Mouse (Mus musculus) lung, postnatal 14 days (tissue): ENCODE data around the gene Prss54.
"Not testable (repeated sequence)": the region's sequence is repeated elsewhere in the genome, so short reads cannot be mapped to it uniquely, and the experiment has no call there.

Experiments
- DNase-seq: peaks from one replicate; pipeline ENCODE4 v3.0.0; 2021

Gene Prss54

DNA sequence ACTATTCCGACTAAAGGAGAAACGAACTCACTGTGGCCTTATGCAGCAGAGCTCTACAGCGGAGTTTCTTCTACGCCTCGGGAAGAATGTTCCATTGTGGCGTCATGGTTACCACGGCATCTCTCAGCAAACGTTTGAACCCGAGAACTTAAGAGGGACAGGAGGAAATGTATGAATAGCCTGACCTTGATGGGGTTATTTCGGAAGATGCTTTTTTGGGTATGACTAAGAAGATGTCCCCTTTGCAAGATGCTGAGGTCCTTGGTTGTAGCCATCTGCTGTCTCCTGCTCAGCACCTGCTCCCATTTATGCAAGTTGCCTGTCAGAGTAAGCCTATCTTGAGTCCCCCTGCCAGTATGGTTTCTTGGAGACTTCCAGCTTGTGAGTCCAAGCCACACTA lies at the start of gene Prss54:
TSS of gene Prss54 (minus strand) at position 101 of the 400 bp plus-strand sequence.
- no peak for DNase-seq

DNA sequence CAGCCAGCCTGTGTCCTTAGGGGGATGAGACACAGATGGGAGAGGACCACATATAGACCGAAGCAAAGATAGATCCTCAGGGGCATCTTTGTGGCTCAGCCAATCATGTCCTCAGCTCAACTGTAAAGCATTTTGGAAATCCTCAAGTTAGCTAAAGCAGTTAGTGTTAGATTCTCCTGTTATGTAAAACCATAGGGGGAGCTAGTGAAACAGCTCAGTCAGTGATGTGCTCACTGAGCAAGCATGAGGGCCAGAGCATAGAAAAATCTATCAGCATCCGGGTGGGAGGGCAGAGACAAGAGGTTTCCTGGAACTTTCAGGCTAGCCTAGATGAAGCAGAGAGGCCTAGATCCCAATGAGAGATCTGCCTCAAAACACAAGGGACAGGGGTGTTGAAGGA lies 48.7 kb upstream of the Prss54 start:
- DNase-seq = no peak

GRCm38 (mm10) chr8:95620046-95620445 lies 43.9 kb upstream of the Prss54 start:
- no peak for DNase-seq

DNA sequence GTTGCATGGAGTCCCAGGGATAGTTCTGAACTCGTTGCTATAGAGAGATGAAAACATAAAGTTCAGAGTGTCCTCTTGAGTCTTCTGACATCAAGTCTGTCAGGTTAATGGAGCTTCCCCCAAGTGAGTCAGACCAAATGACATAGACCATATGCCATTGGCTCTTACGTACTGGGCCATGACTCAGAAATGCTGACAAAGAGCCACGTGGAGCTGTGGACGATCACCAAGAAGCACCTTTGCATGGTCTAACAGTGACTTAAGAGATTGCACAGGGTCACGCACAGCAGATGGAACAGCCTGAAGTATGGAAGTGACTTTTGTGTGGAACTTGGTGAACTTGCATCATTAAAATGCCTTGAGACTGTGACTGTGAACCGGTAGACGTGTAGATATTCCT lies 40.2 kb upstream of the Prss54 start:
- DNase-seq = no peak

DNA sequence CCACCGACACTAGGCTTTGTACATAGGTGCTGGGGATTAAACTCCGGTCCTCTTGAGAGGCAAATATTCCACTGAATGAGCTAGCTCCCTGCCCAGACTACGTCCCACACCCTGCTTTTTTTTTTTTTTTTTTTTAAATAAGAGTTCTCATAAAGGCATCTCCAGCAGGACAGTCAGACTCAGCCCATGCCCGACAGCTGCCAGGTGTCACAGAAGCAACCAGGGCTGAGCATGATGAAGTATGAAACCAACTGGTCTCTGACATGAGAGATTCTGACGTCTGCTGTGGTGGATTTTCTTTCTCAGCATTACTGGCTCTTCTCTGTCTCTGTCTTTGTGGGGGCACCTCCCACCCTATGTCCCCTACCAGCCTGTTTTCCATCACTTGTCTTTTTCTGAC lies 35.6 kb upstream of the Prss54 start:
- no peak for DNase-seq

DNA sequence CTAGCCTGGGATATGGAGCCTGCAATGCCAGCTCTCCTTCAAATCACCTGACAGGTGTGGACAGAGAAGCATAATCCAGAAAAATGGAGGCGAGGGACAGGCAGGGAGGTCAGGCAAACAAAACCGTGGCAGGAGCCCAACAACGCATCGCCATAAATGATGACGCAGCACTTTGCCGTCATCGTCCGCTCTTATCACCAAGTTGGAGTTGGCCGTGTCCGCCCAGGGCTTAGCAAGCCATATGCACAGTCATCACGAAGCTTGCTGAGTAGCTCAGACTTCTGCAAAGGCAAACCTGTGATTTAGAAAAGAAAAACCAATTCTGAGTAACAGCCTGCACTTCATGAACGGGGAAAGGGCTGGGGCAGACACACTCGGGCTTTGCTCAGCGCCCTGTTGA lies 34.6 kb upstream of the Prss54 start:
- DNase-seq = no peak

- DNase-seq = no peak
Measured at GRCm38 (mm10) chr8:95609406-95609805, 33.3 kb upstream of the Prss54 start.

DNA sequence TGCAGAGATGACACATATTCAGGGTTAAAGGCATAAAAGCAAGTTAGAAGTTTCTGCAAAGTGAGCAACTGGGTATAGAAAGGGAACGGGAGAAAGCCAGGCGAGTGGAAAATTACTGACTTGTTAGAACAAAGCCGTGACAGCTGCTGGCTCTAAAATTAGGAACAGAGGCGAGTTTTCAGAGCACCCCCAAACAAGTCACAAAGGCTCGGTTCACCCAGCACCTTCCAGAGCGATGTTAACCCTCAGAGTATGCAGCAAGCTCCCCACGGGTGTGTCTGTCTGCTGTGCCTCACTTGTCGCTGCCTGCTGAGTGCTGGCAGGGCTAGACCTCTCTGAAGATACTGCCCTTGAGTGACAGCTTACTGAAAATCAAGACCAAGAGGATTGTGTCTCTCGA lies 31.1 kb upstream of the Prss54 start:
- DNase-seq = no peak

- DNase-seq = not testable (repeated sequence)
Measured at GRCm38 (mm10) chr8:95606509-95606908, 30.4 kb upstream of the Prss54 start.

DNA sequence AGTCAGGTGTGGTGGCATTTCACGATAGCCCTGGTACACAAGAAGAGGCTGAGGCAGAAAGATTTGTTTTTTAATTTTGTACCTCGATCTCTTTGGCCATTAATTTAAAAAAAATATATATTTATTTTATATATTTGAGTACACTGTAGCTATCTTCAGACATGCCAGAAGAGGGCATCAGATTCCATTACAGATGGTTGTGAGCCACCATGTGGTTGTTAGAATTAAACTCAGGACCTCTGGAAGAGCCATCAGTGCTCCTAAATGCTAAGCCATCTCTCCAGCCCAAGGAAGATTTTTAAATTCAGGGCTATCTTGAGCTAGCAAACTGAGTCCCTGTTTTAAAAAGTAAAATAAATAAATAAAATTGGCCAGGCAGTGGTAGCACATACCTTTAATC lies 26.0 kb upstream of the Prss54 start:
- no peak for DNase-seq

- DNase-seq = no peak
Measured at GRCm38 (mm10) chr8:95601306-95601705, 25.2 kb upstream of the Prss54 start.

DNA sequence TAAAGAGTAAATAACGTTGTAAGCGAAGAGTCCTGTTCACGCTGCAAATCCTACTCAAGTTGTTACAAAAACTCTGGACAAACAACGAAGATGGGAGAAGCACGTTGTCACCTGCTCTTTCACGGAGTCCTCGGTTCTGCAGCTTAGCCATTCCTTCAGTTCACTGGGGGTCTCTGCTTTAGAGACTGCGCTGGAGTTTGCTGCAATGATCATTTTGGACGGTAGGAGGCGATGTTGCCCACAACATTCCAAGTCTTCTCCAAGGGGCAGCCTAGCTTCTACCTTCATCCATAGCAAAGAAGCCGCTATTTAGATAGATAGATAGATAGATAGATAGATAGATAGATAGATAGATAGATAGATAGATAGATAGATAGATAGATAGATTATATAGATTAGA lies 23.7 kb upstream of the Prss54 start:
- DNase-seq = peak; percentile 56

GRCm38 (mm10) chr8:95596841-95597241 lies 20.7 kb upstream of the Prss54 start:
- no peak for DNase-seq

- DNase-seq = no peak
Measured at GRCm38 (mm10) chr8:95595131-95595530, 19.0 kb upstream of the Prss54 start.

DNA sequence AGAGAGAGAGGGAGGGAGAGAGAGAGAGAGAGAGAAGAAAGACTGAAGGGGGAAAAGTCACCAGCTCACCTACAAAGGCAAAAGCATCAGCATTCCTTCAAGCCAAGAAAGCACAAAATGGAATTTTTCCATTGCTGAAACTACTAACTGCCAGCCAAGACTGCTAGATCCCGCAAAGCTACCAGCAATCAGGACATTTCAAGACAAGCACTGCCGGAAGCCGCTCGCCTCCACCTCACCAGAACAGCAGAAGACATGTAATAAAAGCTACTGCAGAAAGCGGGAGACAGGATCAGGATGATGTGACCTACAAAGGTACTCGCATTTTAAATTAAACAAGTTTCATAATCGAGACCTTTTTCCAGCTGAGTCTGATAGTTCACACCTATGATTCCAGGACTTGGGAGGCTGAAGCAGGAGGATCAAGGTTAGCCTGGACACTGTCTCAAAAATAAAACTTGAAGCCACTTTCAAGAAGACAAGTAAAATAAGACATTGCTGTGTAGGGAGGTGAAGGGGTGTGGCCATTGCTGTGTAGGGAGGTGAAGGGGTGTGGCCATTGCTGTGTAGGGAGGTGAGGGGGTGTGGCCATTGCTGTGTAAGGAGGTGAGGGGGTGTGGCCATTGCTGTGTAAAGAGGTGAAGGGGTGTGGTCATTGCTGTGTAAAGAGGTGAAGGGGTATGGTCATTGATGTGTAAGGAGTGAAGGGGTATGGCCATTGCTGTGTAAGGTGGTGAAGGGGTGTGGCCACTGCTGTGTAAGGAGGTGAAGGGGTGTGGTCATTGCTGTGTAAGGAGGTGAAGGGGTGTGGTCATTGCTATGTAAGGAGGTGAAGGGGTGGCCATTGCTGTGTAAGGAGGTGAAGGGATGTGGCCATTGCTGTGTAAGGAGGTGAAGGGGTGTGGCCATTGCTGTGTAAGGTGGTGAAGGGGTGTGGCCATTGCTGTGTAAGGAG lies 17.6 kb upstream of the Prss54 start:
- DNase-seq = no peak

DNA sequence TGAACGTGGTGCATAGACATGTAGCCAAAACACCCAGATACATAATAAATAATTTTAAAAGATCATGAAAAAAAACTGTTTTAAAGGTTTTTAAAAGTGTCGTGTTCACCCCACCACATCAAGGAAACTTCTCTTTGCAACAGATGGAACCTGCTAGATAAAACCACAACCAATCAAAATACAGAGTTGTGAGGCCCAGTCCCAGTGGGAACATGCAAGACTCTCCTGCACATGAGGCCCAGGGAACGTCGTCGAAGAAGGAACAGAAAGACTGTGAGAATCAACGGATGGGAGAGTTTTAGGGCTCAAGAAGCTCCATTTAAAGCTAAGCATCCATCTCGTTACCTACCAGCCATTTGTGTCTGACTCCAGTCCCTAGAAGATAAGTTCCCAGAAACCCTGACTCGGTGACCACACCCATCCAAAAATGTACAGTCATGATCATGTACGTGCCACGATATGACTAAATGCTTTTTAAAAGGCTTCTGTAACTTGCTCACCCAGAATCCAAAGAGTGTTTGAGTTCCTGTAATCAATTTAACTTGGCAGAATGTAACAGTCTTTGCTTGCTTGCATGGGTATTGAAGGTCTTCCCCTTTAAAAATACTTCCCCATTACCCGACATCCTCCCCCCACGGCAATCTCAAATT lies 16.1 kb upstream of the Prss54 start:
- no peak for DNase-seq

DNA sequence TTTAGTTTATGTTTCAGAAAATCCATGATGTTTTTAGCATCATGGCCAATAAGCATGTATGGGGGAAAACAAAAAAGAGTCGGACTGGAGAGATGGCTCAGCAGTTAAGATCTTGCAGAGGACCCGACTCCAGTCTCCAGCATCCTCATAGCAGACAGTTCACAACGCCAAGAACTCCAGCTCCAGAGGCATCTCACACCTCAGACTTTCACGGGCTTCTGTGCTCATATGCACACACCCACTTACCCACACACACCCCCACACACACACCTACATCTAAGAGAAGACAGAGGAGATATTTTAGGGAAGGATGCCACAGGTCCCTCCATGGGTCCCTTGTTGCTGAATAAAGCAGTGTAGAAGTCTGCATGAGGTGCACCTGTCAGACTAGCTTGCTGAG lies 14.4 kb upstream of the Prss54 start:
- no peak for DNase-seq

DNA sequence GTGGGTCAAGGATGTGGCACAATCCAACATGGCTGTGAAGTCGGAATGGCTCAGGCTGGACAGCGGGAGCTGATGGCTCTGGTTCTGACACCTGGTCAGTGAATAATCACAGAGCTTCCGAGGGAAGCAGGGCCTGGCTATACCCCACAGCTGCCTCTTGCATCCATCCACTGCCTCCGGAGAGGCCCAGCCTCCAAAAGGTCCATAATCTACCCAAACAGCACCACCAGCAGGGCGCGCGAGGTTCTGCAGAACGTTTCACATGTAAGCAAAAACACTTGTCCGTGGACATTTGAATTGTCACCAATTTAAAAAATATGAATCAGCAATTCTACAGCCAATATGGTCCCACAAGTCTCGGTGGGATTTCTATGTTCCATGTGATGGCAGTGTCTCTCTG lies 13.1 kb upstream of the Prss54 start:
- no peak for DNase-seq

- DNase-seq = no peak
Measured at GRCm38 (mm10) chr8:95587339-95587738, 11.2 kb upstream of the Prss54 start.

- no peak for DNase-seq
Measured at GRCm38 (mm10) chr8:95573146-95573545, 3.0 kb downstream of the Prss54 start.

GRCm38 (mm10) chr8:95566809-95567208 lies 9.3 kb downstream of the Prss54 start:
- peak; percentile 36 for DNase-seq

GRCm38 (mm10) chr8:95566217-95566616 lies 9.9 kb downstream of the Prss54 start:
- no peak for DNase-seq

- no peak for DNase-seq
Measured at GRCm38 (mm10) chr8:95555963-95556362, 20.2 kb downstream of the Prss54 start.

- no peak for DNase-seq
Measured at GRCm38 (mm10) chr8:95551577-95551976, 24.6 kb downstream of the Prss54 start.
